ENCODE assay signal across 8 mouse cellular contexts in the genomic region with DNA sequence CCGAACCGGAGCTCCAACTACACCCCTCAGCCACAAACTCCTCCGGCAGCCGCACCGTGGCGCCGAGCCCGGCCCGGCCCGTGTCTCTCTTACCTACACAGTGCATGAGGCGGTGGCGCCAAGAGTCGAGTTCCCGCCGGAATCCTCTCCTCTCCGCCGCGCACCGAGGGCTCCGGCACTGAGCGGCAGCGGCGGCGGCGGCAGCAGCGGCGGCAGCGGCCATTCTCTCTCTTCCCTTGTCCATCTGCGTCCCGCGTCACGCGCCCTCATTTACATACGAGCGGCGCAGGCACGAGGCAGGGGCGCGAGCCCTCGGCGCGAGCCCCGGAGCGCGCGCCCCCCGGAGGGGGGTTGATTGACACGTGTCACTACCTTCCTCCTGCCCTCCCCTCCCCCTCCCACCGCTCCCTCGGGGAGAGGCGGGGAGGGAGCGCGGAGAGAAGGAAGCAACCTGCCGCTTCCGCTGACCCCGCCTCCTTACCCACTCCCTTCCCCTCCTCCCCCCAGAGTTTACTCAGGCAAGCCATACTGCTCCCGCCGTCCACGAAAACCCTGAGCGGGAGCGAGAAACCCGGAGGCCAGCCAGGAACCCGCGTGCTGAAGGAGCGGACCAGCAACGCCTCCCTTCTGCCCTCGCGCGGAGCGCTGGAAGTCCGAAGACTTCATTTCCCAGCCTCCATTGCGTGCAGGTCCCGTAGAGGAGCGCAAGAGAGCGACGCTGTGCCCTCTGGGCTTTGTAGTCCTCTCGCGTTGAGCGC. TPM values are rescaled to one million over a fixed set of nuclear protein-coding genes. Genes with fewer than 3 reads are reported as not detected.
DNase-seq lines count a peak whose midpoint lies in the region; ATAC-seq lines count a peak whose summit lies in the region.

TSS of gene Lcorl (minus strand) at position 362 of the 758 bp plus-strand sequence.

- H3K4me3 ChIP-seq in hindbrain, embryonic 16.5 days (ENCODE audit: low read length), result peak within 1 kb of the TSS; percentile 98
- H3K4me3 ChIP-seq in macrophage (ENCODE audit: inconsistent target), result peak within 1 kb of the TSS; percentile 84

- peak within 1 kb of the TSS; percentile 96 for H3K9ac ChIP-seq in hindbrain, embryonic 16.5 days (ENCODE audit: low read depth, low read length)

- peak within 1 kb of the TSS; percentile 98 for H3K27ac ChIP-seq in hindbrain, embryonic 16.5 days (ENCODE audit: low read depth, low read length)
- peak within 1 kb of the TSS; percentile 70 for H3K27ac ChIP-seq in macrophage

- no peaks in the 10 kb centered on the region for H3K9me3 ChIP-seq in hindbrain, embryonic 16.5 days (ENCODE audit: control insufficient read depth, low read length)

- H3K36me3 ChIP-seq in hindbrain, embryonic 16.5 days (ENCODE audit: control insufficient read depth, insufficient read depth, low read length), result no peaks in the 10 kb centered on the region
- H3K36me3 ChIP-seq in macrophage (ENCODE audit: inconsistent target), result no peaks in the 10 kb centered on the region

- WGBS in hindbrain, embryonic 16.5 days, result 0% methylated on average over 46 of the region's 79 CpGs
- WGBS in macrophage (ENCODE audit: missing documents), result under 1% methylated on average over 72 of the region's 79 CpGs

- DNase-seq in WW6 (ENCODE audit: low read depth, low spot score), result peak; percentile 90
- peak; percentile 77 to 94 for DNase-seq in cerebellum, postnatal 4 days (ENCODE audit: low spot score in 2 of 2)
- peak; percentile 93 for DNase-seq in gastrocnemius, adult 18-20 months (ENCODE audit: low spot score)
- DNase-seq in left cerebral cortex, adult 18-20 months (ENCODE audit: low spot score in 2 of 2), result peak; percentile 90 to 95
- DNase-seq in right cerebral cortex, adult 18-20 months, result peak; percentile 95
- DNase-seq in urinary bladder, postnatal 10 days (ENCODE audit: low spot score), result peak; percentile 77

- peaks cover 6% of the 10 kb centered on the region for H3K4me1 ChIP-seq in hindbrain, embryonic 16.5 days (ENCODE audit: control insufficient read depth, insufficient read depth, low read depth, low read length)

- no peaks in the 10 kb centered on the region; the same call in 1 of the 2 replicates for H3K27me3 ChIP-seq in hindbrain, embryonic 16.5 days (replicated peaks; ENCODE audit: control insufficient read depth, insufficient read depth, low read length)

- peak within 1 kb of the TSS; percentile 77 for H3K4me2 ChIP-seq in hindbrain, embryonic 16.5 days (ENCODE audit: low read length)

- ATAC-seq in hindbrain, embryonic 16.5 days, result peak; percentile 98

- H3K79me2 ChIP-seq in macrophage (ENCODE audit: inconsistent target), result peaks cover 22% of the 10 kb centered on the region

RNA-seq across cellular contexts. Expression of gene Lcorl, which starts in this region (rescaled TPM):
- total RNA-seq in gastrocnemius, adult 18-20 months (2021), result 1 to 10 TPM; 5.3 to 6.1 TPM
- polyA plus RNA-seq in hindbrain, embryonic 16.5 days (2015; fragmentation: Nextera tagmentation; extraction: Ambion mirVana), result 43.9 and 47.4 TPM in 2 replicates
- 10 to 100 TPM; 25.5 to 27.2 TPM for total RNA-seq in left cerebral cortex, adult 18-20 months (2021)
- 100 to 1,000 TPM in 14 of 26 experiments, 10 to 100 TPM in 12; 28.9 to 150 (median 102) TPM for total RNA-seq in macrophage (2018; cell fraction: chromatin; rRNA removed)
- 10 to 100 TPM in 25 of 26 experiments, 1 to 10 TPM in 1; 9.3 to 30.0 (median 19.1) TPM for total RNA-seq in macrophage (2018; cell fraction: cytosol; rRNA removed)
- 100 to 1,000 TPM in 2 of 26 experiments, 10 to 100 TPM in 24; 29.0 to 123 (median 63.2) TPM for total RNA-seq in macrophage (2018; cell fraction: nucleus; rRNA removed)
- polyA plus RNA-seq in macrophage (2018), result 8.6 to 13.8 TPM (median 11.7 TPM) in 3 replicates

Comparison
In these comparisons a context has a peak if more than half of its experiments do, and no peak if none do; other contexts are left out.
1. Peak in every context shown above with its lines: DNase-seq, ATAC-seq, H3K4me3 ChIP-seq and H3K27ac ChIP-seq.